Mouse (Mus musculus) brain, embryonic 18.5 days (tissue): ENCODE measurements at regions not wholly inside any gene's neighbourhood (a gene's known extent, or its start where the extent isn't known, plus 50 kb on each side); places are given as distances from the start of the nearest gene placed in this dataset.

Source experiments
- DNase-seq: peaks from one replicate; pipeline ENCODE4 v3.0.0-alpha.2; 2012; ENCODE audit warnings: low read depth, low spot score

GRCm38 (mm10) chr3:119893165-119893910 is 109.1 kb upstream of the Ptbp2 start:
- no peak for DNase-seq

- DNase-seq, result no peak
Measured at GRCm38 (mm10) chr3:119892533-119893164, 108.4 kb upstream of the Ptbp2 start.

GRCm38 (mm10) chr3:119890911-119891310 is 106.6 kb upstream of the Ptbp2 start:
- DNase-seq, result no peak

- no peak for DNase-seq
Measured at GRCm38 (mm10) chr3:119888487-119888886, 104.2 kb upstream of the Ptbp2 start.

GRCm38 (mm10) chr3:119876395-119876794 is 92.1 kb upstream of the Ptbp2 start:
- no peak for DNase-seq

- DNase-seq, result no peak
Measured at GRCm38 (mm10) chr3:119875061-119875460, 90.8 kb upstream of the Ptbp2 start.

GRCm38 (mm10) chr3:119862194-119862957 is 78.1 kb upstream of the Ptbp2 start:
- DNase-seq, result peak; percentile 52
